Mouse (Mus musculus): ENCODE data around the gene Gm49510.

Gene Gm49510

GRCm38 (mm10) chr15:78899409-78899739 lies at the start of gene Gm49510:
TSS of gene Gm49510 (plus strand) at chr15:78899667.
- in situ Hi-C loops (cut with MboI, MseI), result loop anchor here in 1 of 2 experiments (10.0 kb wide), 1 partner anchor 935 kb away; the partner anchor contains the start of genes Cbx6 and Npcd

GRCm38 (mm10) chr15:78850059-78850824 lies 49.2 kb upstream of the Gm49510 start:
- in situ Hi-C loops (cut with MboI, MseI), result loop anchor here in 1 of 2 experiments (10.0 kb wide), 1 partner anchor 985 kb away; no protein-coding TSS in a partner anchor

- in situ Hi-C loops (cut with MboI, MseI), result loop anchor here in 1 of 2 experiments (10.0 kb wide), 1 partner anchor 986 kb away; no protein-coding TSS in a partner anchor
Measured at GRCm38 (mm10) chr15:78850944-78851343, 48.5 kb upstream of the Gm49510 start.

- in situ Hi-C loops (cut with MboI, MseI), result loop anchor here in 1 of 2 experiments (10.0 kb wide), 1 partner anchor 987 kb away; no protein-coding TSS in a partner anchor
Measured at GRCm38 (mm10) chr15:78851505-78852153, 47.8 kb upstream of the Gm49510 start.

- in situ Hi-C loops (cut with MboI, MseI), result loop anchor here in 1 of 2 experiments (10.0 kb wide), 1 partner anchor 991 kb away; no protein-coding TSS in a partner anchor
Measured at GRCm38 (mm10) chr15:78855303-78855965, 44.0 kb upstream of the Gm49510 start, which contains the start of gene Lgals2. TSS of gene Lgals2 (minus strand) at chr15:78855529.

- in situ Hi-C loops (cut with MboI, MseI), result loop anchor here in 1 of 2 experiments (10.0 kb wide), 1 partner anchor 992 kb away; no protein-coding TSS in a partner anchor
Measured at GRCm38 (mm10) chr15:78857009-78857408, 42.5 kb upstream of the Gm49510 start.

GRCm38 (mm10) chr15:78859311-78859710 lies 40.2 kb upstream of the Gm49510 start:
- in situ Hi-C loops (cut with MboI, MseI), result loop anchor here in 1 of 2 experiments (10.0 kb wide), 1 partner anchor 995 kb away; no protein-coding TSS in a partner anchor

- in situ Hi-C loops (cut with MboI, MseI), result loop anchor here in 1 of 2 experiments (10.0 kb wide), 1 partner anchor 995 kb away; no protein-coding TSS in a partner anchor
Measured at GRCm38 (mm10) chr15:78859714-78860113, 39.8 kb upstream of the Gm49510 start.

GRCm38 (mm10) chr15:78862280-78862679 lies 37.2 kb upstream of the Gm49510 start:
- in situ Hi-C loops (cut with MboI, MseI), result no loop called here

- in situ Hi-C loops (cut with MboI, MseI), result no loop called here
Measured at GRCm38 (mm10) chr15:78863154-78863553, 36.3 kb upstream of the Gm49510 start.

GRCm38 (mm10) chr15:78863852-78864253 lies 35.6 kb upstream of the Gm49510 start:
- in situ Hi-C loops (cut with MboI, MseI), result no loop called here

GRCm38 (mm10) chr15:78868398-78868797 lies 31.1 kb upstream of the Gm49510 start:
- in situ Hi-C loops (cut with MboI, MseI), result no loop called here

- in situ Hi-C loops (cut with MboI, MseI), result no loop called here
Measured at GRCm38 (mm10) chr15:78868826-78869233, 30.6 kb upstream of the Gm49510 start.

GRCm38 (mm10) chr15:78869775-78870174 lies 29.7 kb upstream of the Gm49510 start:
- in situ Hi-C loops (cut with MboI, MseI), result no loop called here

GRCm38 (mm10) chr15:78872021-78872608 lies 27.4 kb upstream of the Gm49510 start:
- in situ Hi-C loops (cut with MboI, MseI), result no loop called here

- in situ Hi-C loops (cut with MboI, MseI), result no loop called here
Measured at GRCm38 (mm10) chr15:78873803-78874435, 25.5 kb upstream of the Gm49510 start.

GRCm38 (mm10) chr15:78874989-78875388 lies 24.5 kb upstream of the Gm49510 start:
- in situ Hi-C loops (cut with MboI, MseI), result no loop called here

GRCm38 (mm10) chr15:78875537-78875936 lies 23.9 kb upstream of the Gm49510 start:
- in situ Hi-C loops (cut with MboI, MseI), result no loop called here

GRCm38 (mm10) chr15:78876258-78876696 lies 23.2 kb upstream of the Gm49510 start:
- in situ Hi-C loops (cut with MboI, MseI), result no loop called here

- in situ Hi-C loops (cut with MboI, MseI), result no loop called here
Measured at GRCm38 (mm10) chr15:78876991-78877809, 22.3 kb upstream of the Gm49510 start, which contains the start of gene Gga1. TSS of gene Gga1 (plus strand) at chr15:78877190.

Data from T-helper 17 cell (primary cell).